Mouse (Mus musculus) heart, adult 2 months (tissue): ENCODE measurements around the gene Ggct. TPM values are rescaled to one million over a fixed set of nuclear protein-coding genes. Genes with fewer than 3 reads are reported as not detected.

Experiments used
- DNase-seq, 2 experiments: peaks; one replicate each; pipeline ENCODE4 v3.0.0; 2021
- H3K27ac ChIP-seq: fragments of 200-600 bp; 2 replicates; pipeline ENCODE4 v1.8.1; 2022
- H3K27me3 ChIP-seq: fragments of 200-500 bp; 2 replicates; pipeline ENCODE4 v1.6.1; 2012; ENCODE audit warnings: mild to moderate bottlenecking, low read length, inconsistent platforms, mixed read lengths; ENCODE audit not compliant: control insufficient read depth, insufficient read depth
- H3K36me3 ChIP-seq: fragments of 200-500 bp; 2 replicates; pipeline ENCODE4 v1.6.1; 2012; ENCODE audit warnings: low read length, inconsistent platforms; ENCODE audit not compliant: control insufficient read depth, insufficient read depth
- H3K4me1 ChIP-seq: fragments of 200-500 bp; 2 replicates; pipeline ENCODE4 v1.6.1; 2011; ENCODE audit warnings: low read length; ENCODE audit not compliant: control insufficient read depth, insufficient read depth
- H3K4me3 ChIP-seq: fragments of 200-600 bp; 2 replicates; pipeline ENCODE4 v1.8.1; 2022
- H3K79me2 ChIP-seq: fragments of 200-500 bp; replicated peaks from 2 replicates; pipeline ENCODE4 v1.6.1; 2012; ENCODE audit warnings: mild to moderate bottlenecking, inconsistent platforms, low read length, moderate library complexity, mixed read lengths; ENCODE audit not compliant: control insufficient read depth, insufficient read depth
- H3K9ac ChIP-seq: fragments of 200-500 bp; 2 replicates; pipeline ENCODE4 v1.6.1; 2012; ENCODE audit warnings: low read depth, mild to moderate bottlenecking, control low read depth, inconsistent platforms, low read length, mixed read lengths
- CTCF ChIP-seq: fragments of 200-600 bp; IDR thresholded peaks from 2 replicates; pipeline ENCODE4 v1.8.1; 2022; ENCODE audit warnings: antibody characterized with exemption, mild to moderate bottlenecking, moderate library complexity
- EP300 ChIP-seq: fragments of 200-500 bp; IDR thresholded peaks from 2 replicates; pipeline ENCODE4 v1.6.1; 2011; ENCODE audit warnings: low read depth, low read length, control low read depth; ENCODE audit not compliant: insufficient read depth
- POLR2A ChIP-seq: fragments of 200-500 bp; IDR thresholded peaks from 2 replicates; pipeline ENCODE4 v1.6.1; 2011; ENCODE audit warnings: mild to moderate bottlenecking, low read depth, low read length, control low read depth; ENCODE audit not compliant: insufficient read depth
- WGBS: fragments of 180-500 bp; shearing (Covaris S2); methylation state at CpG from one replicate; pipeline ENCODE4 v1.1.7; 2018; 5-methylcytosine and 5-hydroxymethylcytosine counted together
- intact Hi-C: fragments of 180-260 bp; cut with DNase I; formaldehyde crosslinking; loops from one replicate; pipeline ENCODE4 v1.15.1; 2025
- polyA plus RNA-seq: library from polyadenylated mRNA; depleted of rRNA; stranded (reverse); fragments of >200 nt; gene quantifications from 2 replicates; pipeline ENCODE4 v1.2.3, GENCODE M21; 2012
- total RNA-seq, 2 experiments: library from RNA; stranded (reverse); gene quantifications; 2 replicates each; pipeline ENCODE4 v1.2.3; 2021

Gene Ggct
- total and polyA plus RNA-seq, 3 experiments: 6.8 to 29.1 (median 26.5) TPM

GRCm38 (mm10) chr6:54944551-54944950 lies 48.2 kb downstream of the Ggct start:
- H3K27me3 ChIP-seq: no peaks in the 10 kb centered on the region
- H3K4me3 ChIP-seq: no peak overlapping the region
- no peak for DNase-seq
- no peaks in the 10 kb centered on the region; the same call in 1 of the 2 replicates for H3K79me2 ChIP-seq
- peaks cover 13% of the 10 kb centered on the region for H3K4me1 ChIP-seq
- intact Hi-C loops: no loop called here
- H3K36me3 ChIP-seq: peaks cover 6% of the 10 kb centered on the region
- no peak overlapping the region for H3K9ac ChIP-seq
- WGBS: 93% methylated on average over 16 of the region's 16 CpGs
- TF ChIP-seq EP300 (no peak), CTCF (no peak), POLR2A (no peak)
- no peak overlapping the region for H3K27ac ChIP-seq

- no peak for TF ChIP-seq CTCF
- no peak for TF ChIP-seq POLR2A
- no peak for TF ChIP-seq EP300
- Histone ChIP-seq H3K4me3 (no peak overlapping the region), H3K27ac (no peak overlapping the region), H3K36me3 (peaks cover 9% of the 10 kb centered on the region), H3K79me2 (no peaks in the 10 kb centered on the region; the same call in 1 of the 2 replicates), H3K9ac (no peak overlapping the region), H3K27me3 (no peaks in the 10 kb centered on the region), H3K4me1 (peaks cover 20% of the 10 kb centered on the region)
- intact Hi-C loops: no loop called here
- no peak for DNase-seq
- 71% methylated on average over 24 of the region's 24 CpGs for WGBS
Measured at GRCm38 (mm10) chr6:54943753-54944152, 49.0 kb downstream of the Ggct start.

- intact Hi-C loops: no loop called here
- Histone ChIP-seq H3K27ac (no peak overlapping the region), H3K27me3 (no peaks in the 10 kb centered on the region), H3K79me2 (no peaks in the 10 kb centered on the region; the same call in 1 of the 2 replicates), H3K4me3 (no peak overlapping the region), H3K9ac (no peak overlapping the region), H3K4me1 (peaks cover 20% of the 10 kb centered on the region), H3K36me3 (peaks cover 9% of the 10 kb centered on the region)
- TF ChIP-seq POLR2A: no peak
- no peak for TF ChIP-seq EP300
- no peak for TF ChIP-seq CTCF
- no peak for DNase-seq
- 74% methylated on average over 16 of the region's 16 CpGs for WGBS
Measured at GRCm38 (mm10) chr6:54943292-54943691, 49.5 kb downstream of the Ggct start.

- Histone ChIP-seq H3K9ac (no peak overlapping the region), H3K36me3 (peaks cover 4% of the 10 kb centered on the region), H3K79me2 (no peaks in the 10 kb centered on the region; the same call in 1 of the 2 replicates), H3K27me3 (no peaks in the 10 kb centered on the region), H3K4me1 (peaks cover 19% of the 10 kb centered on the region), H3K27ac (no peak overlapping the region), H3K4me3 (no peak overlapping the region)
- WGBS: 87% methylated on average over 6 of the region's 6 CpGs
- intact Hi-C loops: loop anchor here (2.0 kb wide), 1 partner anchor 32 kb away; the partner anchor contains the start of gene Nod1
- no peak for TF ChIP-seq EP300
- TF ChIP-seq CTCF: no peak
- TF ChIP-seq POLR2A: no peak
- DNase-seq: no peak
Measured at GRCm38 (mm10) chr6:54941149-54941548, 51.6 kb downstream of the Ggct start.

- H3K4me3 ChIP-seq: no peak overlapping the region
- peak in 1 of 2 experiments; percentile 38 for DNase-seq
- no peak overlapping the region for H3K9ac ChIP-seq
- no peaks in the 10 kb centered on the region for H3K27me3 ChIP-seq
- intact Hi-C loops: loop anchor here (2.0 kb wide), 1 partner anchor 33 kb away; the partner anchor contains the start of gene Nod1
- H3K36me3 ChIP-seq: peaks cover 2% of the 10 kb centered on the region; the same call in 1 of the 2 replicates
- H3K27ac ChIP-seq: peak overlapping the region; percentile 81
- H3K79me2 ChIP-seq: no peaks in the 10 kb centered on the region; the same call in 1 of the 2 replicates
- WGBS: 58% methylated on average over 7 of the region's 7 CpGs
- TF ChIP-seq CTCF (no peak), POLR2A (no peak), EP300 (no peak)
- H3K4me1 ChIP-seq: peaks cover 19% of the 10 kb centered on the region
Measured at GRCm38 (mm10) chr6:54940126-54940525, 52.6 kb downstream of the Ggct start.

GRCm38 (mm10) chr6:54939631-54940030 lies 53.1 kb downstream of the Ggct start:
- H3K27ac ChIP-seq: peak overlapping the region; percentile 81

More at GRCm38 (mm10) chr6:54939631-54940030, 53.1 kb downstream of the Ggct start:
- intact Hi-C loops: loop anchor here (2.0 kb wide), 1 partner anchor 33 kb away; the partner anchor contains the start of gene Nod1
- Histone ChIP-seq H3K4me3 (no peak overlapping the region), H3K4me1 (peaks cover 19% of the 10 kb centered on the region), H3K27me3 (no peaks in the 10 kb centered on the region), H3K79me2 (no peaks in the 10 kb centered on the region; the same call in 1 of the 2 replicates), H3K36me3 (peaks cover 2% of the 10 kb centered on the region; the same call in 1 of the 2 replicates), H3K9ac (no peak overlapping the region)
- peak; percentile 80 to 86 for DNase-seq
- 8% methylated on average over 4 of the region's 4 CpGs for WGBS
- TF ChIP-seq EP300 (0 out of 2 replicates have a peak, but pooled peaks have one; percentile 11), POLR2A (no peak), CTCF (no peak)
